Mouse (Mus musculus): ENCODE data around the gene Lrrc8e. TPM values are rescaled to one million over a fixed set of nuclear protein-coding genes. Genes with fewer than 3 reads are reported as not detected.

The Lrrc8e gene
- polyA plus RNA-seq, 1 experiment from 2014 or later = 0.07 TPM

- peaks cover 3% of the 10 kb centered on the region; the same call in 1 of the 2 replicates for H3K4me1 ChIP-seq (ENCODE audit: control insufficient read depth, insufficient read depth, low read length)
- peak overlapping the region; percentile 64 for H3K4me2 ChIP-seq
- ATAC-seq (ENCODE audit: low FRiP score) (no peak), DNase-seq (ENCODE audit: low spot score, missing footprints) (no peak)
- no peaks in the 10 kb centered on the region for H3K27me3 ChIP-seq (ENCODE audit: control insufficient read depth, insufficient read depth, low read length)
- H3K9ac ChIP-seq (ENCODE audit: low read length) = peak overlapping the region; percentile 70
- no peaks in the 10 kb centered on the region for H3K9me3 ChIP-seq (ENCODE audit: control insufficient read depth, low read length)
- H3K36me3 ChIP-seq (ENCODE audit: control insufficient read depth, insufficient read depth, low read length) = 0 out of 2 replicates have a peak, but pooled peaks cover 3% of the 10 kb centered on the region
- H3K27ac ChIP-seq (ENCODE audit: low read depth, low read length) = 0 out of 2 replicates have a peak overlapping the region, but pooled peaks have one; percentile 25
- H3K4me3 ChIP-seq (ENCODE audit: low read depth, low read length) = peak overlapping the region; percentile 58
- 26% methylated on average over 9 of the region's 9 CpGs for WGBS
Observed at GRCm38 (mm10) chr8:4276111-4276465, 49.5 kb downstream of the Lrrc8e start.

Other genes starting within 250 kb of the Lrrc8e start
- gene Cd209f, start 121.0 kb upstream of the Lrrc8e start, polyA plus RNA-seq (2014; fragmentation: Nextera tagmentation; extraction: Ambion mirVana) = not detected in 2 replicates
- not detected in 2 replicates for gene Cd209g, start 92.7 kb upstream of the Lrrc8e start, polyA plus RNA-seq (2014; fragmentation: Nextera tagmentation; extraction: Ambion mirVana)
- 23.1 and 24.8 TPM in 2 replicates for gene Evi5l, start 60.3 kb upstream of the Lrrc8e start, polyA plus RNA-seq (2014; fragmentation: Nextera tagmentation; extraction: Ambion mirVana)
- gene Prr36, start 9.4 kb upstream of the Lrrc8e start, polyA plus RNA-seq (2014; fragmentation: Nextera tagmentation; extraction: Ambion mirVana) = 25.9 and 31.9 TPM in 2 replicates
- 20.8 and 22.7 TPM in 2 replicates for gene Map2k7, start 11.9 kb downstream of the Lrrc8e start, polyA plus RNA-seq (2014; fragmentation: Nextera tagmentation; extraction: Ambion mirVana)
- gene Gm49320, start 12.0 kb downstream of the Lrrc8e start, polyA plus RNA-seq (2014; fragmentation: Nextera tagmentation; extraction: Ambion mirVana) = 0.59 and 1.00 TPM in 2 replicates
- gene Tgfbr3l, start 21.4 kb downstream of the Lrrc8e start, polyA plus RNA-seq (2014; fragmentation: Nextera tagmentation; extraction: Ambion mirVana) = 1.2 and 2.0 TPM in 2 replicates
- 53.9 and 64.6 TPM in 2 replicates for gene Snapc2, start 26.3 kb downstream of the Lrrc8e start, polyA plus RNA-seq (2014; fragmentation: Nextera tagmentation; extraction: Ambion mirVana)
- gene Ctxn1, start 32.4 kb downstream of the Lrrc8e start, polyA plus RNA-seq (2014; fragmentation: Nextera tagmentation; extraction: Ambion mirVana) = 97.9 and 110 TPM in 2 replicates
- gene Timm44, start 49.1 kb downstream of the Lrrc8e start, polyA plus RNA-seq (2014; fragmentation: Nextera tagmentation; extraction: Ambion mirVana) = 67.4 and 70.7 TPM in 2 replicates
- 15.7 and 17.8 TPM in 2 replicates for gene Ccl25, start 98.4 kb downstream of the Lrrc8e start, polyA plus RNA-seq (2014; fragmentation: Nextera tagmentation; extraction: Ambion mirVana)
- gene Elavl1, start 98.6 kb downstream of the Lrrc8e start, polyA plus RNA-seq (2014; fragmentation: Nextera tagmentation; extraction: Ambion mirVana) = 366 and 369 TPM in 2 replicates